Mouse (Mus musculus): ENCODE measurements at regions not wholly inside any gene's neighbourhood (a gene's known extent, or its start where the extent isn't known, plus 50 kb on each side); places are given as distances from the start of the nearest gene placed in this dataset.
A peak's percentile ranks its signal among the peaks of the same experiment; 100 is the strongest.

DNA sequence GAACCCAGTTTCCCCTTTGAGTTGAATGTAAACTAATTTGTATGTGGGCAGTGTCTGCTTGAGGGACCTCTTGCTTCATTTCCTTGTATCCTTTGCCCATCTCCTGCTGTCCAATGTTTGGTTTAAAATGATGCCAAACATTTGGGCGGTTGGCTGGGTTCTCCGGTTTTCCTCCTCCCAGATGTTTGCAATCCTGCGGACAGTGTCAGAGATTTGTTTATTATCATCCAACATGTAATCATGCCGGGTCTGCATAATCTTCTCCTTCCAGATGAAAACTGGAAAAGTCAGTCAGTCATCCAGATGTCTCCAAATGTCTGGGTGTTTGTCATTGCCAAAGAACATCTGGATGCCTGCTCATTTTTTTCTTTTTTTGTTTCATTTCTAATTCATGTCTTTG is 323.0 kb downstream of the Lmx1a start:
- Histone ChIP-seq H3K4me3 (no peak overlapping the region), H3K4me2 (no peak overlapping the region), H3K27me3 (no peaks in the 10 kb centered on the region), H3K36me3 (ENCODE audit: poor library complexity, severe bottlenecking) (no peaks in the 10 kb centered on the region), H3K9me3 (replicated peaks) (no peaks in the 10 kb centered on the region), H3K27ac (no peak overlapping the region), H3K4me1 (peaks cover 9% of the 10 kb centered on the region; the same call in 1 of the 2 replicates), H3K9ac (no peak overlapping the region)
- no peak for ATAC-seq
- WGBS = 94% methylated on average over 4 of the region's 4 CpGs

GRCm38 (mm10) chr1:168012611-168013010 is 323.6 kb downstream of the Lmx1a start:
- Histone ChIP-seq H3K9me3 (replicated peaks) (no peaks in the 10 kb centered on the region), H3K9ac (no peak overlapping the region), H3K4me2 (no peak overlapping the region), H3K27ac (no peak overlapping the region), H3K4me3 (no peak overlapping the region), H3K27me3 (no peaks in the 10 kb centered on the region), H3K4me1 (peaks cover 9% of the 10 kb centered on the region; the same call in 1 of the 2 replicates), H3K36me3 (ENCODE audit: poor library complexity, severe bottlenecking) (no peaks in the 10 kb centered on the region)
- WGBS = 90% methylated on average over 5 of the region's 5 CpGs
- no peak for ATAC-seq

- no peaks in the 10 kb centered on the region for H3K9me3 ChIP-seq (replicated peaks)
- H3K9ac ChIP-seq = no peak overlapping the region
- no peaks in the 10 kb centered on the region for H3K36me3 ChIP-seq (ENCODE audit: poor library complexity, severe bottlenecking)
- no peak for ATAC-seq
- no peaks in the 10 kb centered on the region for H3K27me3 ChIP-seq
- WGBS = 86% methylated on average over 5 of the region's 5 CpGs
- H3K4me2 ChIP-seq = no peak overlapping the region
- no peak overlapping the region for H3K4me3 ChIP-seq
- no peak overlapping the region for H3K27ac ChIP-seq
- H3K4me1 ChIP-seq = no peaks in the 10 kb centered on the region
Observed at GRCm38 (mm10) chr1:168016375-168016890, 327.4 kb downstream of the Lmx1a start.

DNA sequence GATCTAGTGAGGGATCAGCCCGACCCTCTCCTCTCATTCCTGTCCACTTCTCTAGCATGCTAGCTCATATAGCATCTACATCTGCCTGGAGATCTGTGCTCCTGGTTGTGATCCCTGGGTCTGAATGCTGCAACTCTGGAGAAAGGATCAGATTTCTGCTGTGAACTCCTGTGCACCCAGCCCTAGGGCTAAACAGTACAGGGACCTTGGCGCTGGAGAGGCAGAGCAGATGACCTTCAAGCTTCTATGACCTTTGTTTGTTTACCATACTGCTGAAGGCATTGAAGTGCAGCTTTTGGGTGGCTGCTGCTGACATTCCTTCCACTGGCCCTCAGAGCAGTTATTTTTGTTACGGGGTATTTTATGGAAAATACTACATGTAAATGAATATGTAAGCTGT is 337.4 kb downstream of the Lmx1a start:
- ATAC-seq = no peak
- WGBS = 81% methylated on average over 3 of the region's 3 CpGs
- Histone ChIP-seq H3K4me2 (no peak overlapping the region), H3K27ac (no peak overlapping the region), H3K9ac (no peak overlapping the region), H3K36me3 (ENCODE audit: poor library complexity, severe bottlenecking) (no peaks in the 10 kb centered on the region), H3K27me3 (no peaks in the 10 kb centered on the region), H3K4me1 (no peaks in the 10 kb centered on the region), H3K9me3 (replicated peaks) (no peaks in the 10 kb centered on the region), H3K4me3 (no peak overlapping the region)

DNA sequence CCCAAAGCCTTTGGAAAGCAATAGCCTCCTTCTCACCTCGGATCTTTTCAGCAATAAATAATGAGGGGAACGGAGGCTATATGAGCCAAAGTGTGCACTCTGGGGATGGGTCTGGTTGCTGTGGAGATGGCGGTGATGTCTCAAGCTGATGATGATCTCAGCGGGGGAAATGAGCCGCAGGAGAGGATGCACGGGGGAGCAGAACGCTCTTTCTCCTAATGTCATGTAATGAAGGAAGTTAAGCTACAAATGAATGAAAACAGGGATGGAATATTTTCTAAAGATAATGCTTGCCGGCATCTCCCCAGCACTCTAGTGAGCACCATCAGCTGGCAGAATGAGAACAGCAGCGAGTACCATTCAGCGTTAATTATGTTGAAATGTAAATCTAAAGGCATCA is 355.7 kb downstream of the Lmx1a start:
- no peak overlapping the region for H3K4me3 ChIP-seq
- H3K4me1 ChIP-seq = peaks cover 32% of the 10 kb centered on the region
- H3K27ac ChIP-seq = peak overlapping the region; percentile 87
- no peak for ATAC-seq
- H3K9me3 ChIP-seq (replicated peaks) = no peaks in the 10 kb centered on the region
- WGBS = 34% methylated on average over 10 of the region's 10 CpGs
- no peak overlapping the region for H3K9ac ChIP-seq
- no peaks in the 10 kb centered on the region for H3K27me3 ChIP-seq
- peak overlapping the region; percentile 37 for H3K4me2 ChIP-seq
- no peaks in the 10 kb centered on the region for H3K36me3 ChIP-seq (ENCODE audit: poor library complexity, severe bottlenecking)

GRCm38 (mm10) chr1:168046347-168046746 is 357.3 kb downstream of the Lmx1a start:
- Histone ChIP-seq H3K27me3 (no peaks in the 10 kb centered on the region), H3K4me2 (peak overlapping the region; percentile 28), H3K27ac (peak overlapping the region; percentile 87), H3K9me3 (replicated peaks) (no peaks in the 10 kb centered on the region), H3K36me3 (ENCODE audit: poor library complexity, severe bottlenecking) (no peaks in the 10 kb centered on the region), H3K4me3 (no peak overlapping the region), H3K9ac (no peak overlapping the region), H3K4me1 (peaks cover 32% of the 10 kb centered on the region)
- WGBS = 23% methylated on average over 7 of the region's 7 CpGs
- ATAC-seq = peak; percentile 89

DNA sequence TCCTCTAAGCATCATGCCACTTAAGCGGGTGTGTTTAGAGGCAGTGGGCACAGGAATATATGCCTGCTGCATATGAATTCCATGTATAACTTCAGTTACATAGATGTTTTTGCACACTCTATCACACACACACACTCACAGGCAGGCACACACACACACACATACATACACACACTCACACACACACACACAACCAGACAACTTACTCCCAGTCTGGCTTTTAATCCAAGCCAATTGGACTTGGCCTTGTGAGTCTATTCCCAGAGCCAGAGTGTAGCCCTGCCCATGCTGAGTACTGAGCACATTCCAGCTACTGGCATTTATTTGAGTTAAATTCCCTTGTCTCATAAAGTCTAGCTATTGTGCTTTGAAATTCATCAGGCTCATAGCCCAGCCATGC is 357.7 kb downstream of the Lmx1a start:
- 12% methylated on average over 1 of the region's 1 CpGs for WGBS
- H3K9ac ChIP-seq = no peak overlapping the region
- no peaks in the 10 kb centered on the region for H3K27me3 ChIP-seq
- no peak overlapping the region for H3K4me2 ChIP-seq
- peaks cover 32% of the 10 kb centered on the region for H3K4me1 ChIP-seq
- H3K27ac ChIP-seq = peak overlapping the region; percentile 87
- peak; percentile 75 for ATAC-seq
- no peaks in the 10 kb centered on the region for H3K36me3 ChIP-seq (ENCODE audit: poor library complexity, severe bottlenecking)
- H3K9me3 ChIP-seq (replicated peaks) = no peaks in the 10 kb centered on the region
- H3K4me3 ChIP-seq = no peak overlapping the region

DNA sequence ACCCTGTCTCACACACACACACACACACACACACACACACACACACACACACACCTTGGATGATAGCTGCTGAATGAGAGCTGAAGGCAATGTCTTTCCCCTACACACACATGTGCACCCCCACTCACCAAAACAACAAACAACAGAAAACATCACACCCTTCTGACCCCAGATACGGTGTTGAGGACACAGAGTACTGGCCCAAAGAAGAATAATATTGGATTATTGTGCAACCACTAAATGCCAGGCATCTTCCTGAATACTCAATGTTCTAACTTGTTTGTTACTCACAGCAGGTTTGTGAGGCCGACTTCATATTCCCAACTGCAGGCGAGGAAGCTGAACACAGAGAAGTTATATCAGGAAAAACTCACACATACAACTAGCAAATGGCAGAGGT is 360.9 kb downstream of the Lmx1a start:
- H3K4me3 ChIP-seq = no peak overlapping the region
- WGBS = 91% methylated on average over 3 of the region's 3 CpGs
- no peak overlapping the region for H3K27ac ChIP-seq
- no peaks in the 10 kb centered on the region for H3K27me3 ChIP-seq
- H3K9ac ChIP-seq = no peak overlapping the region
- H3K9me3 ChIP-seq (replicated peaks) = no peaks in the 10 kb centered on the region
- ATAC-seq = no peak
- H3K4me1 ChIP-seq = peaks cover 25% of the 10 kb centered on the region
- no peak overlapping the region for H3K4me2 ChIP-seq
- no peaks in the 10 kb centered on the region for H3K36me3 ChIP-seq (ENCODE audit: poor library complexity, severe bottlenecking)

- no peaks in the 10 kb centered on the region for H3K36me3 ChIP-seq (ENCODE audit: poor library complexity, severe bottlenecking)
- H3K27ac ChIP-seq = no peak overlapping the region
- H3K4me1 ChIP-seq = peaks cover 25% of the 10 kb centered on the region
- no peaks in the 10 kb centered on the region for H3K27me3 ChIP-seq
- no peak overlapping the region for H3K4me3 ChIP-seq
- H3K4me2 ChIP-seq = 0 out of 2 replicates have a peak overlapping the region, but pooled peaks have one; percentile 18
- 0 out of 2 replicates have a peak, but pooled peaks have one; percentile 33 for ATAC-seq
- no peak overlapping the region for H3K9ac ChIP-seq
- no peaks in the 10 kb centered on the region for H3K9me3 ChIP-seq (replicated peaks)
- 3% methylated on average over 4 of the region's 7 CpGs for WGBS
Observed at GRCm38 (mm10) chr1:168056479-168056878, 367.4 kb downstream of the Lmx1a start.

DNA sequence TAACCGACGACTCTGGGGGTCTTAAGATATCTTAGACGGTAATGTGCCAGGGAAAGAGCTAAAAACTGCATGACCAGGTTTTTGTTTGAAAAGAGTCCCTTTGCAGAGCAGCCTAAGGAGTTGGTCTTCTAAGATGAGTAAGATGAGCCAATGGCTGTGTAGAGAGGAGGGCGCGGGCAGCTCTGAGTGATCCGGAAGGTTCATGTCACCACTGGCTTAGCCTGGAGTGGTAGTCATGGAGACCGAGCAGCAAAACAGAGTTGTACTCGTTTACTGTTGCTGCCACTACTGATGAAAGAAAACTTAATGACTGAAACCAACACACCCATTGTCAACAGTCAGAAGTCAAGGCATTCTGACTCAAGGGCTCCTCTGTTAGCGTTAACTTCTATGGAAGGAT is 368.4 kb downstream of the Lmx1a start:
- H3K9me3 ChIP-seq (replicated peaks) = no peaks in the 10 kb centered on the region
- H3K4me2 ChIP-seq = no peak overlapping the region
- no peaks in the 10 kb centered on the region for H3K36me3 ChIP-seq (ENCODE audit: poor library complexity, severe bottlenecking)
- peaks cover 25% of the 10 kb centered on the region for H3K4me1 ChIP-seq
- H3K27ac ChIP-seq = no peak overlapping the region
- no peak overlapping the region for H3K9ac ChIP-seq
- no peak for ATAC-seq
- no peak overlapping the region for H3K4me3 ChIP-seq
- WGBS = 80% methylated on average over 9 of the region's 9 CpGs
- no peaks in the 10 kb centered on the region for H3K27me3 ChIP-seq

DNA sequence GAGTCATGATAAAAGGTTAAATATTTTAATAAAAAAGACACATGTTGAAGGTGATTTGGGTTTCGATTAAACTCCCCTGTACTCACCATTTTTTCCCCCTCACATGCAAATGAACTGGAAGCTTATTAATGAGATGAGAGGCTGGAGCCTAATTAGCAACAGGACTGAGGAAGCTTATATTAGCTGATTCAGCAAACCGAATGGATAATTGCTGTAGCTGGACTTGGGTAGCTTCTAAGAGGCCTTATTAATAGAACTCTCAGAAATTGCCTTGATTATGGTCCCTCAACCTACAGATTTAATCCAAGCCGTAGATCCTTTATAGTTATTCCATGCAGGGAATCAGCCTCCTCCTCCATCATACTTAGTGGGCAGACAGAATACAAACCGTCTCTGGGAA is 369.7 kb downstream of the Lmx1a start:
- no peaks in the 10 kb centered on the region for H3K27me3 ChIP-seq
- 39% methylated on average over 4 of the region's 4 CpGs for WGBS
- ATAC-seq = peak; percentile 45; the same call in 1 of the 2 replicates

DNA sequence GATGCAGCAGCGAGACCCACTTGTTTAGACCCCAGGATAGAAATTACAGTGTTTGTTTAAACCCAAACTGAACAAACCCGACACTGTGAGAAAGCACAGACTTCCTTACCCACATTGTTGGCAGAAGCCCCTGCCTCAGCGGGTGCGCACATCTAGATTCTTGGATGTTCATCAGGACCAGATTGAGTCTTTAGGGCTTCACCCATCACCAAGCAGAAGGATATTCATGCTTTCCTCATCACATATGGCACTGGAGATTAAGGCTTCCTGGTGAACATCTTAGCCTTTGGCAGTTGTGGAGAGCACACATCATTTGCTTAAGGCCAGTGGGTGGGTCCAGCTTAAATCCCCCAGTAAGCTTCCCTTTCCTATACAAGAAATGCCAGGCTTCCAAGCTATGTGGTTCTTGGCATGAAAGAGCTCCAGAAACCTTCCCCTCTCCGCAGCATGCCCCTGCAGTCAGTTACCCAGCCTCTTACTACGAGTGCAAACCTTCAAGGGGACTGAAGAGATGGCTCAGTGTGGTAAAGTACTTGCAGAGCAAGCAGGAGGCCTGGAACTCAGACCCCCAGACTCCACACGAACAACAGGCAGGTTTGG is 367.9 kb downstream of the Pbx1 start:
- no peaks in the 10 kb centered on the region for H3K27me3 ChIP-seq
- no peak for ATAC-seq

More for the DNA sequence above, 369.7 kb downstream of the Lmx1a start:
- Histone ChIP-seq H3K27ac (no peak overlapping the region), H3K9me3 (replicated peaks) (no peaks in the 10 kb centered on the region), H3K4me3 (no peak overlapping the region), H3K4me1 (peaks cover 25% of the 10 kb centered on the region), H3K9ac (no peak overlapping the region), H3K36me3 (ENCODE audit: poor library complexity, severe bottlenecking) (no peaks in the 10 kb centered on the region), H3K4me2 (no peak overlapping the region)

GRCm38 (mm10) chr1:168065598-168066041 is 366.4 kb downstream of the Pbx1 start:
- no peaks in the 10 kb centered on the region for H3K9me3 ChIP-seq (replicated peaks)
- peaks cover 16% of the 10 kb centered on the region for H3K4me1 ChIP-seq
- no peak overlapping the region for H3K4me3 ChIP-seq
- 45% methylated on average over 6 of the region's 6 CpGs for WGBS
- no peaks in the 10 kb centered on the region for H3K36me3 ChIP-seq (ENCODE audit: poor library complexity, severe bottlenecking)
- no peaks in the 10 kb centered on the region for H3K27me3 ChIP-seq
- no peak overlapping the region for H3K9ac ChIP-seq
- H3K27ac ChIP-seq = no peak overlapping the region
- no peak for ATAC-seq
- H3K4me2 ChIP-seq = no peak overlapping the region

More for the DNA sequence above, 367.9 kb downstream of the Pbx1 start:
- Histone ChIP-seq H3K36me3 (ENCODE audit: poor library complexity, severe bottlenecking) (no peaks in the 10 kb centered on the region), H3K9me3 (replicated peaks) (no peaks in the 10 kb centered on the region), H3K4me2 (no peak overlapping the region), H3K4me3 (no peak overlapping the region), H3K4me1 (peaks cover 16% of the 10 kb centered on the region), H3K27ac (no peak overlapping the region), H3K9ac (no peak overlapping the region)
- 82% methylated on average over 7 of the region's 7 CpGs for WGBS

Data from forebrain, embryonic 13.5 days (tissue).